50 mouse cellular contexts compared by ENCODE assay signal in genomic region chr7:14202487-14202886, GRCm38 (mm10). TPM values are rescaled to one million over a fixed set of nuclear protein-coding genes. Genes with fewer than 3 reads are reported as not detected.
"Had no signal": no experiment of that assay in that cellular context is flagged by ENCODE, and none has a peak within 500 bp of the region (broad histone marks: within the 10 kb centered on the region; RNA-seq: fewer than 3 reads in every experiment).

No protein-coding gene starts in this region.

- H3K27me3 ChIP-seq: heart, embryonic 12.5 days; heart, embryonic 13.5 days; heart, embryonic 15.5 days; hindbrain, embryonic 12.5 days; hindbrain, embryonic 13.5 days; hindbrain, embryonic 15.5 days; intestine, embryonic 15.5 days; kidney, embryonic 15.5 days had no signal

- H3K9ac ChIP-seq: heart, embryonic 12.5 days; heart, embryonic 13.5 days; heart, embryonic 15.5 days; hindbrain, embryonic 12.5 days; hindbrain, embryonic 13.5 days; hindbrain, embryonic 14.5 days; hindbrain, embryonic 15.5 days; intestine, embryonic 15.5 days; kidney, embryonic 15.5 days had no signal

- H3K27ac ChIP-seq: heart, embryonic 10.5 days; heart, embryonic 13.5 days; heart, embryonic 15.5 days; hindbrain, embryonic 10.5 days; hindbrain, embryonic 12.5 days; hindbrain, embryonic 13.5 days; hindbrain, embryonic 14.5 days; hindbrain, embryonic 15.5 days; hindbrain, postnatal 0 days; intestine, embryonic 15.5 days; kidney, embryonic 15.5 days; kidney, postnatal 0 days; layer of hippocampus, adult 2 months had no signal

- H3K9me3 ChIP-seq: heart, embryonic 15.5 days; intestine, embryonic 15.5 days had no signal

- H3K4me2 ChIP-seq: heart, embryonic 11.5 days; heart, embryonic 12.5 days; heart, embryonic 13.5 days; heart, embryonic 15.5 days; hindbrain, embryonic 12.5 days; hindbrain, embryonic 13.5 days; hindbrain, embryonic 14.5 days; hindbrain, embryonic 15.5 days; intestine, embryonic 15.5 days; kidney, embryonic 15.5 days had no signal

- DNase-seq: heart, postnatal 10 days; heart, postnatal 36 days; heart, postnatal 4 days; kidney, adult 11 months; kidney, adult 18-20 months; kidney, adult 2 months; kidney, adult 8-10 months; kidney, adult 9 months; kidney, postnatal 10 days; kidney, postnatal 14 days; kidney, postnatal 25 days; kidney, postnatal 36 days; kidney, postnatal 4 days; layer of hippocampus, adult 9-11 months; layer of hippocampus, postnatal 36 days had no signal

- ATAC-seq: hindbrain, embryonic 16.5 days; hindbrain, postnatal 0 days; inflammation-experienced regulatory T-cells, adult 6 months; intestine, embryonic 15.5 days; intestine, embryonic 16.5 days; intestine, postnatal 0 days had no signal

- H3K36me3 ChIP-seq: heart, embryonic 10.5 days; heart, embryonic 12.5 days; heart, embryonic 13.5 days; heart, embryonic 15.5 days; hindbrain, embryonic 10.5 days; hindbrain, embryonic 12.5 days; hindbrain, embryonic 13.5 days; hindbrain, embryonic 15.5 days; intestine, embryonic 15.5 days; kidney, embryonic 15.5 days had no signal

- H3K4me1 ChIP-seq: heart, embryonic 10.5 days; heart, embryonic 12.5 days; heart, embryonic 13.5 days; heart, embryonic 15.5 days; hindbrain, embryonic 10.5 days; hindbrain, embryonic 12.5 days; hindbrain, embryonic 13.5 days; hindbrain, embryonic 15.5 days; intestine, embryonic 15.5 days; kidney, embryonic 15.5 days had no signal

- H3K4me3 ChIP-seq: heart, embryonic 10.5 days; heart, embryonic 12.5 days; heart, embryonic 13.5 days; heart, embryonic 15.5 days; hindbrain, embryonic 10.5 days; hindbrain, embryonic 12.5 days; hindbrain, embryonic 13.5 days; hindbrain, embryonic 15.5 days; intestine, embryonic 15.5 days; kidney, embryonic 15.5 days; layer of hippocampus, adult 2 months had no signal

RNA-seq across cellular contexts. Expression of gene Sult2a6, which starts 52.2 kb away (rescaled TPM):
- total RNA-seq: heart, postnatal 10 days; heart, postnatal 25 days; heart, postnatal 36 days; heart, postnatal 4 days; hematopoietic stem cell, adult 5-6 weeks; hindbrain, postnatal 0 days; layer of hippocampus, adult 18-20 months; layer of hippocampus, adult 2 months; layer of hippocampus, adult 8-10 months; layer of hippocampus, postnatal 10 days; layer of hippocampus, postnatal 14 days; layer of hippocampus, postnatal 25 days; layer of hippocampus, postnatal 36 days; left cerebral cortex, adult 18-20 months had no signal
- polyA plus RNA-seq: heart, embryonic 10.5 days; heart, embryonic 11.5 days; heart, embryonic 12.5 days; heart, embryonic 13.5 days; heart, embryonic 14.5 days; heart, embryonic 15.5 days; heart, embryonic 16.5 days; heart, postnatal 0 days; hindbrain, embryonic 10.5 days; hindbrain, embryonic 11.5 days; hindbrain, embryonic 12.5 days; hindbrain, embryonic 13.5 days; hindbrain, embryonic 14.5 days; hindbrain, embryonic 15.5 days; hindbrain, embryonic 16.5 days; hindbrain, postnatal 0 days; inflammation-experienced regulatory T-cells, adult 6 months; intestine, embryonic 14.5 days; intestine, embryonic 15.5 days; intestine, embryonic 16.5 days; intestine, postnatal 0 days; kidney, adult 2 months; kidney, embryonic 14.5 days; kidney, embryonic 15.5 days; kidney, embryonic 16.5 days; kidney, postnatal 0 days; large intestine, adult 2 months had no signal
